Mouse (Mus musculus): ENCODE measurements around the gene Cilp2. TPM values are rescaled to one million over a fixed set of nuclear protein-coding genes. Genes with fewer than 3 reads are reported as not detected.
A peak's percentile ranks its signal among the peaks of the same experiment; 100 is the strongest.

Gene Cilp2
- total and polyA plus RNA-seq, 2 experiments from 2014 or later: 10.1 to 13.8 TPM

GRCm38 (mm10) chr8:69894836-69895332 is 7.4 kb upstream of the Cilp2 start:
- no peak overlapping the region for H3K27ac ChIP-seq (ENCODE audit: low read depth, low read length)
- H3K27me3 ChIP-seq (ENCODE audit: insufficient read depth, low read length): no peaks in the 10 kb centered on the region
- H3K9ac ChIP-seq: no peak overlapping the region
- H3K36me3 ChIP-seq (ENCODE audit: insufficient read depth): peaks cover 18% of the 10 kb centered on the region
- no peak overlapping the region for H3K4me2 ChIP-seq (ENCODE audit: low read depth)
- ATAC-seq (no peak), DNase-seq (no peak)
- H3K4me1 ChIP-seq (ENCODE audit: insufficient read depth): 0 out of 2 replicates have a peak, but pooled peaks cover 2% of the 10 kb centered on the region
- no peaks in the 10 kb centered on the region for H3K9me3 ChIP-seq (ENCODE audit: low read length)
- WGBS: 54% methylated on average over 6 of the region's 6 CpGs
- H3K4me3 ChIP-seq (ENCODE audit: low read depth, low read length): no peak overlapping the region
- TF ChIP-seq CTCF (IDR thresholded peaks at IDR 0.05; ENCODE audit: low read depth): no peak

- peaks cover 18% of the 10 kb centered on the region for H3K36me3 ChIP-seq (ENCODE audit: insufficient read depth)
- ATAC-seq (peak; percentile 45), DNase-seq (peak; percentile 67)
- peak; percentile 65 for TF ChIP-seq CTCF (IDR thresholded peaks at IDR 0.05; ENCODE audit: low read depth)
- 24% methylated on average over 17 of the region's 17 CpGs for WGBS
- H3K27me3 ChIP-seq (ENCODE audit: insufficient read depth, low read length): peaks cover 9% of the 10 kb centered on the region
- no peaks in the 10 kb centered on the region for H3K9me3 ChIP-seq (ENCODE audit: low read length)
- no peak overlapping the region for H3K4me2 ChIP-seq (ENCODE audit: low read depth)
- H3K4me1 ChIP-seq (ENCODE audit: insufficient read depth): no peaks in the 10 kb centered on the region
- H3K27ac ChIP-seq (ENCODE audit: low read depth, low read length): no peak overlapping the region
- H3K9ac ChIP-seq: no peak overlapping the region
- H3K4me3 ChIP-seq (ENCODE audit: low read depth, low read length): no peak overlapping the region
Measured at GRCm38 (mm10) chr8:69893863-69894262, 6.4 kb upstream of the Cilp2 start.

GRCm38 (mm10) chr8:69890813-69891241 is 3.3 kb upstream of the Cilp2 start:
- no peaks in the 10 kb centered on the region for H3K4me1 ChIP-seq (ENCODE audit: insufficient read depth)
- peak; percentile 92 for TF ChIP-seq CTCF (IDR thresholded peaks at IDR 0.05; ENCODE audit: low read depth)
- H3K4me3 ChIP-seq (ENCODE audit: low read depth, low read length): no peak overlapping the region
- H3K4me2 ChIP-seq (ENCODE audit: low read depth): peak overlapping the region; percentile 11
- peak; percentile 82 for DNase-seq
- H3K27ac ChIP-seq (ENCODE audit: low read depth, low read length): no peak overlapping the region
- H3K27me3 ChIP-seq (ENCODE audit: insufficient read depth, low read length): peaks cover 37% of the 10 kb centered on the region
- 38% methylated on average over 19 of the region's 19 CpGs for WGBS
- no peaks in the 10 kb centered on the region for H3K9me3 ChIP-seq (ENCODE audit: low read length)
- ATAC-seq: peak; percentile 47
- no peak overlapping the region for H3K9ac ChIP-seq
- H3K36me3 ChIP-seq (ENCODE audit: insufficient read depth): peaks cover 15% of the 10 kb centered on the region

- 7% methylated on average over 29 of the region's 32 CpGs for WGBS
- Histone ChIP-seq H3K4me2 (ENCODE audit: low read depth) (peak overlapping the region; percentile 46), H3K4me1 (ENCODE audit: insufficient read depth) (no peaks in the 10 kb centered on the region), H3K27me3 (ENCODE audit: insufficient read depth, low read length) (peaks cover 55% of the 10 kb centered on the region), H3K27ac (ENCODE audit: low read depth, low read length) (no peak overlapping the region), H3K9me3 (ENCODE audit: low read length) (no peaks in the 10 kb centered on the region), H3K9ac (no peak overlapping the region), H3K36me3 (ENCODE audit: insufficient read depth) (peaks cover 12% of the 10 kb centered on the region), H3K4me3 (ENCODE audit: low read depth, low read length) (peak overlapping the region; percentile 23; the same call in 1 of the 2 replicates)
- ATAC-seq (no peak), DNase-seq (no peak)
- TF ChIP-seq CTCF (IDR thresholded peaks at IDR 0.05; ENCODE audit: low read depth): no peak
Measured at GRCm38 (mm10) chr8:69888902-69889301, 1.4 kb upstream of the Cilp2 start.

GRCm38 (mm10) chr8:69888244-69888866 is 868 bp upstream of the Cilp2 start:
- H3K4me1 ChIP-seq (ENCODE audit: insufficient read depth): no peaks in the 10 kb centered on the region
- 7% methylated on average over 24 of the region's 24 CpGs for WGBS
- DNase-seq (no peak), ATAC-seq (no peak)
- H3K27ac ChIP-seq (ENCODE audit: low read depth, low read length): no peak overlapping the region
- TF ChIP-seq CTCF (IDR thresholded peaks at IDR 0.05; ENCODE audit: low read depth): no peak
- no peaks in the 10 kb centered on the region for H3K9me3 ChIP-seq (ENCODE audit: low read length)
- peaks cover 8% of the 10 kb centered on the region for H3K36me3 ChIP-seq (ENCODE audit: insufficient read depth)
- 0 out of 2 replicates have a peak overlapping the region, but pooled peaks have one; percentile 22 for H3K9ac ChIP-seq
- H3K4me3 ChIP-seq (ENCODE audit: low read depth, low read length): peak overlapping the region; percentile 23
- H3K27me3 ChIP-seq (ENCODE audit: insufficient read depth, low read length): peaks cover 60% of the 10 kb centered on the region
- peak overlapping the region; percentile 46 for H3K4me2 ChIP-seq (ENCODE audit: low read depth)

- ATAC-seq: no peak
- Histone ChIP-seq H3K27me3 (ENCODE audit: insufficient read depth, low read length) (peaks cover 79% of the 10 kb centered on the region), H3K9me3 (ENCODE audit: low read length) (no peaks in the 10 kb centered on the region), H3K4me3 (ENCODE audit: low read depth, low read length) (no peak overlapping the region), H3K4me1 (ENCODE audit: insufficient read depth) (0 out of 2 replicates have a peak, but pooled peaks cover 6% of the 10 kb centered on the region), H3K36me3 (ENCODE audit: insufficient read depth) (no peaks in the 10 kb centered on the region), H3K4me2 (ENCODE audit: low read depth) (no peak overlapping the region), H3K9ac (no peak overlapping the region), H3K27ac (ENCODE audit: low read depth, low read length) (no peak overlapping the region)
- 60% methylated on average over 13 of the region's 13 CpGs for WGBS
- no peak for TF ChIP-seq CTCF (IDR thresholded peaks at IDR 0.05; ENCODE audit: low read depth)
- no peak for DNase-seq
Measured at GRCm38 (mm10) chr8:69884141-69884540, 3.3 kb downstream of the Cilp2 start.

- Histone ChIP-seq H3K9me3 (ENCODE audit: low read length) (no peaks in the 10 kb centered on the region), H3K36me3 (ENCODE audit: insufficient read depth) (no peaks in the 10 kb centered on the region), H3K4me1 (ENCODE audit: insufficient read depth) (0 out of 2 replicates have a peak, but pooled peaks cover 6% of the 10 kb centered on the region), H3K9ac (no peak overlapping the region), H3K4me3 (ENCODE audit: low read depth, low read length) (peak overlapping the region; percentile 44), H3K27me3 (ENCODE audit: insufficient read depth, low read length) (peaks cover 69% of the 10 kb centered on the region), H3K27ac (ENCODE audit: low read depth, low read length) (no peak overlapping the region), H3K4me2 (ENCODE audit: low read depth) (peak overlapping the region; percentile 56)
- no peak for TF ChIP-seq CTCF (IDR thresholded peaks at IDR 0.05; ENCODE audit: low read depth)
- WGBS: 14% methylated on average over 52 of the region's 52 CpGs
- no peak for ATAC-seq
- no peak for DNase-seq
Measured at GRCm38 (mm10) chr8:69882833-69883600, 4.5 kb downstream of the Cilp2 start.

All from forebrain, postnatal 0 days (tissue).